Mouse (Mus musculus) embryonic facial prominence, embryonic 10.5 days (tissue): ENCODE measurements around the gene Capza1. TPM values are rescaled to one million over a fixed set of nuclear protein-coding genes. Genes with fewer than 3 reads are reported as not detected.
A peak's percentile ranks its signal among the peaks of the same experiment; 100 is the strongest.

Experiments used
- DNase-seq: peaks from one replicate; pipeline ENCODE4 v3.0.0-alpha.2; 2017; ENCODE audit warnings: low spot score
- H3K27ac ChIP-seq: fragments of 300-500 bp; sonication (generic); replicated peaks from 2 replicates; pipeline ENCODE4 v1.5.1; 2016; ENCODE audit warnings: mild to moderate bottlenecking
- H3K27me3 ChIP-seq: fragments of 300-500 bp; sonication (generic); replicated peaks from 2 replicates; pipeline ENCODE4 v1.6.1; 2016; ENCODE audit warnings: low read depth, mild to moderate bottlenecking; ENCODE audit not compliant: poor library complexity, severe bottlenecking
- H3K36me3 ChIP-seq: fragments of 300-500 bp; sonication (generic); replicated peaks from 2 replicates; pipeline ENCODE4 v1.6.1; 2016; ENCODE audit warnings: mild to moderate bottlenecking, moderate library complexity
- H3K4me1 ChIP-seq: fragments of 300-500 bp; sonication (generic); 2 replicates; pipeline ENCODE4 v1.6.1; 2016
- H3K4me3 ChIP-seq: fragments of 300-500 bp; sonication (generic); 2 replicates; pipeline ENCODE4 v1.5.1; 2016; ENCODE audit warnings: mild to moderate bottlenecking, moderate library complexity
- H3K9me3 ChIP-seq: fragments of 300-500 bp; sonication (generic); 2 replicates; pipeline ENCODE4 v1.6.1; 2016; ENCODE audit warnings: mild to moderate bottlenecking
- WGBS: fragments of 180-500 bp; shearing (Covaris S2); methylation state at CpG from one replicate; pipeline ENCODE4 v1.1.7; 2016; 5-methylcytosine and 5-hydroxymethylcytosine counted together
- polyA plus RNA-seq: library from polyadenylated mRNA; unstranded; fragments of >200 nt; fragmentation: Nextera tagmentation; extraction: Ambion mirVana; gene quantifications from 2 replicates; pipeline ENCODE4 v1.2.1, GENCODE M21; 2016

Capza1 gene
- polyA plus RNA-seq, 1 experiment from 2014 or later, result 191 TPM

DNA sequence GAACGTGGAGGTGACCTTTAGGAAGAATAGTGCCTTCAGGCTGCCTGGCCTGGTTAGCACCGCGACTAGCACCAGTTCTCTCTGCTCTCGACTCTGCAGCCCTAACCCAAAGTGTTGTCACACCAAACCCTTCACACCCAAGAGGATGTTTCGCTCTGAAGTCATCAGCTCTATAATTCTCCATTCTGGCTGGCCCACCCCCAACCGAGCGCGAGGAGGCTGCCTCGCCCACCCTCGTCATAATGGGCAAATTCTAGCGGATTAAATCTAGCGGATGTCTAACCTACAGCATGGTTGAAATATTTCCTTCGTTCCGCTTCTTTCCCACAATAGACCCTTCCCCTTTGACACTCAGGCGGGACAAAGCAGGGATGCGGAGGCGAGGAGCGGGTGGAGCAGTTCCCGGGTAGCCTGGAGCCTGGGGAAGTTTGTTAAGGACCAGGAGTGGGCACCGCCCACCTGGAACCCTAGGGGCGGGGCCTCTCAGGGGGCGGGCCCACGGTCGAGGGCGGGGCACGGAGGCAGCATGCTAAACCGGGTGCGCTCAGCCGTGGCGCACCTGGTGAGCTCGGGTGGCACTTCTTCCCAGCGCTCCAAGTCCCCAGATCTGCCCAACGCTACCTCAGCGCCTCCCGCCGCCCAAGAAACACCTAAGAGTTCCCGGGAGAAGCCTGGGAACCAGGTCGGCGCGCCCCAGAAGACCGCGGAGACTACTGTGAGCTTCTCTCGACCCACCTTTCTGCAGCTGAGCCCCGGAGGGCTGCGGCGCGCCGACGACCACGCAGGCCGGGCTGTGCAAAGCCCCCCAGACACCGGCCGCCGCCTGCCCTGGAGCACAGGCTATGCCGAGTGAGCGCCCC, 83.5 kb downstream of the Capza1 start, which contains the start of gene Ppm1j:
Gene Ppm1j (plus strand): TSS at position 496 of the 860 bp plus-strand sequence.
- H3K27me3 ChIP-seq, result peaks cover 100% of the 10 kb centered on the region
- 1% methylated on average over 56 of the region's 56 CpGs for WGBS
- peak within 1 kb of the TSS; percentile 64 for H3K4me3 ChIP-seq
- no peaks in the 10 kb centered on the region for H3K9me3 ChIP-seq
- H3K36me3 ChIP-seq, result no peaks in the 10 kb centered on the region
- peaks cover 37% of the 10 kb centered on the region for H3K4me1 ChIP-seq
- DNase-seq, result peak; percentile 83
- no peak within 1 kb of the TSS; the same call in 1 of the 2 replicates for H3K27ac ChIP-seq

DNA sequence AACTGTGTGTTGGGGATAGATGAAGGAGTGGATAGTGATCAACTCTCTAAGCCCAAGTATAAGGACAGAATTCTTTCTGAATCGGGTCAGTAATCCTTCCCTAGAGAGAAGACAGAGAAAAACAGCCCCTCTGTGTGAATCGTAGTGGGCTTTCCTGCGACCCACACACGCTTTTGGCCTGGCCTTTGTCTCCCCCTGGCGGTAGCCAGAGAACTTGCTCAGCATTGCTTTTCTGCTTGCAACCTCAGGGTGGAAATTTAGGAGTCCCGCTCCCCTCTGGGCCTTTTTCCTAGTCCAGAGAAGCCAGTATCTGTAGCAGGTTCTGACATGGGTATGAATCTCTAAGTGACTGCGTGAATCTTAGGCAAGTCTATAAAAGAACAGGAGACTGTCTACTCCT, 84.4 kb downstream of the Capza1 start:
- WGBS, result 3% methylated on average over 7 of the region's 7 CpGs
- no peaks in the 10 kb centered on the region for H3K36me3 ChIP-seq

DNA sequence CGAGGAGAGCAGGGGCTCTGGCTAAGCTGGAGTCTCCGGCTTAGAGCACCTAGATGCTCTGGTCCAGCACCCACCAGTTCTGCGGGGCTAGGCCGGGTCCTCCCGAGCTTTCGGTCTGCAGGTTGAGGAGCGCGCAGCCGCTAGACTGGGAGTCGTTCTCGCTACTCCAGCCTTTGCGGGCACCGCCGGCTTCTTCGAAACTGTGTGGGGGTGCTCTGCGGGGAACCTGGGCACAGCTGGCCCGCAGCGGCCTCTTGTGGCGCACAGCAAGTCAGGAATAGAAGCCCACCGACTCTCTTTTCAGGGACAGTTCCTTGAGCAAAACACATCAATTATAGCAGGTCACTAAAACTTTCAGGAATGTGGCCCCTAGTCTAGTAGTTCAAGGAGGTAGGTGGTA, 87.0 kb downstream of the Capza1 start:
- Histone ChIP-seq H3K27ac (no peak overlapping the region; the same call in 1 of the 2 replicates), H3K27me3 (peaks cover 85% of the 10 kb centered on the region), H3K9me3 (no peaks in the 10 kb centered on the region), H3K4me3 (peak overlapping the region; percentile 57), H3K36me3 (no peaks in the 10 kb centered on the region), H3K4me1 (peaks cover 41% of the 10 kb centered on the region)
- peak; percentile 81 for DNase-seq
- WGBS, result 1% methylated on average over 20 of the region's 20 CpGs

More for the DNA sequence above, 84.4 kb downstream of the Capza1 start:
- Histone ChIP-seq H3K27me3 (peaks cover 96% of the 10 kb centered on the region), H3K4me1 (peaks cover 40% of the 10 kb centered on the region), H3K4me3 (no peak overlapping the region), H3K27ac (no peak overlapping the region), H3K9me3 (no peaks in the 10 kb centered on the region)
- DNase-seq, result peak; percentile 84

DNA sequence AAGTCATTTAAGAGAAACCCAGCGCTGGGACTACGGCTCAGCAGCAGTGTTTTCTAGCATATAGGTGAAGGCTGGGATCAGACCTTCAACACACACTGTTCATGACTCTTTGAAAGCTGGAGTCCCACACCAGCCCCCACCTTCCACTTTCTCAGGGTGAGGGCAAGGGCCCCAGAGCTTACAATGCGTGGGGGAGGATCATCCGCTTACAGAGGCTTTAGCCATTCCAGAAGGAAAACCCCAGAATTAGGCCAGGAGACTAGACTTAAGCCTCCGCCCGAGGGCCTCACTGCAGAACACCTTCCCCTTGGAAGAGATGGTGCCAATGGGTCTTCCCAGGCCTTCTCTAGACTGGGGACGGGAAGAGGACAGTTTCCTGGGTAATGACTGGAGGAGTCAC, 91.0 kb downstream of the Capza1 start:
- peaks cover 45% of the 10 kb centered on the region for H3K4me1 ChIP-seq
- WGBS, result 76% methylated on average over 7 of the region's 7 CpGs
- H3K27ac ChIP-seq, result no peak overlapping the region
- H3K36me3 ChIP-seq, result no peaks in the 10 kb centered on the region
- DNase-seq, result no peak
- H3K9me3 ChIP-seq, result no peaks in the 10 kb centered on the region
- peaks cover 57% of the 10 kb centered on the region for H3K27me3 ChIP-seq
- H3K4me3 ChIP-seq, result no peak overlapping the region

Other genes starting within 250 kb of the Capza1 start
- gene Slc16a1, start 225.8 kb downstream of the Capza1 start, polyA plus RNA-seq, result 45.9 and 49.6 TPM in 2 replicates
- 1.3 and 2.3 TPM in 2 replicates for gene Ppm1j, start 83.4 kb downstream of the Capza1 start, polyA plus RNA-seq
- gene Fam19a3, start 82.7 kb downstream of the Capza1 start, polyA plus RNA-seq, result 0.04 and 0.10 TPM in 2 replicates
- 120 and 121 TPM in 2 replicates for gene Rhoc, start 76.1 kb downstream of the Capza1 start, polyA plus RNA-seq
- gene Mov10, start 45.9 kb downstream of the Capza1 start, polyA plus RNA-seq, result 38.0 and 46.4 TPM in 2 replicates
- 29.0 and 31.7 TPM in 2 replicates for gene St7l, start 500 bp downstream of the Capza1 start, polyA plus RNA-seq
- gene Wnt2b, start 97.4 kb upstream of the Capza1 start, polyA plus RNA-seq, result 0.50 and 0.66 TPM in 2 replicates
- gene Cttnbp2nl, start 188.6 kb upstream of the Capza1 start, polyA plus RNA-seq, result 51.2 and 52.4 TPM in 2 replicates
- gene 4930564D02Rik, start 202.3 kb upstream of the Capza1 start, polyA plus RNA-seq, result not detected in 2 replicates